Mouse (Mus musculus) embryonic facial prominence, embryonic 11.5 days (tissue): Measurements from ENCODE around the gene Ftl1. TPM values are rescaled to one million over a fixed set of nuclear protein-coding genes. Genes with fewer than 3 reads are reported as not detected.
A peak's percentile ranks its signal among the peaks of the same experiment; 100 is the strongest.

Experiments used
- ATAC-seq: fragments of 200-750 bp; cut with Nextera tagmentation; replicated peaks from 2 replicates; pipeline ENCODE4 v1.8.0; 2017; ENCODE audit warnings: low read depth; ENCODE audit not compliant: insufficient number of reproducible peaks, low FRiP score, low TSS enrichment
- DNase-seq: peaks from one replicate; pipeline ENCODE4 v3.0.0-alpha.2; 2015; ENCODE audit warnings: low spot score
- H3K27ac ChIP-seq: fragments of 300-500 bp; sonication (generic); replicated peaks from 2 replicates; pipeline ENCODE4 v1.5.1; 2014; ENCODE audit warnings: mild to moderate bottlenecking, low read depth, low read length, control low read depth
- H3K27me3 ChIP-seq: fragments of 300-500 bp; sonication (generic); 2 replicates; pipeline ENCODE4 v1.6.1; 2014; ENCODE audit warnings: mild to moderate bottlenecking, low read length, moderate library complexity, mixed read lengths; ENCODE audit not compliant: control insufficient read depth, insufficient read depth
- H3K36me3 ChIP-seq: fragments of 300-500 bp; sonication (generic); replicated peaks from 2 replicates; pipeline ENCODE4 v1.6.1; 2014; ENCODE audit warnings: low read depth, mild to moderate bottlenecking, low read length, moderate library complexity, mixed read lengths; ENCODE audit not compliant: control insufficient read depth, insufficient read depth
- H3K4me1 ChIP-seq: fragments of 300-500 bp; sonication (generic); 2 replicates; pipeline ENCODE4 v1.6.1; 2014; ENCODE audit warnings: low read length, mixed read lengths; ENCODE audit not compliant: control insufficient read depth, insufficient read depth
- H3K4me2 ChIP-seq: fragments of 300-500 bp; sonication (generic); 2 replicates; pipeline ENCODE4 v1.6.1; 2014; ENCODE audit warnings: low read depth, mild to moderate bottlenecking, control low read depth, low read length, moderate library complexity
- H3K4me3 ChIP-seq: fragments of 300-500 bp; sonication (generic); 2 replicates; pipeline ENCODE4 v1.5.1; 2014; ENCODE audit warnings: low read depth, low read length, control low read depth
- H3K9ac ChIP-seq: fragments of 300-500 bp; sonication (generic); replicated peaks from 2 replicates; pipeline ENCODE4 v1.6.1; 2014; ENCODE audit warnings: mild to moderate bottlenecking, control low read depth, low read length
- H3K9me3 ChIP-seq: fragments of 300-500 bp; sonication (generic); replicated peaks from 2 replicates; pipeline ENCODE4 v1.6.1; 2016; ENCODE audit warnings: mild to moderate bottlenecking, low read length, inconsistent platforms, mixed read lengths; ENCODE audit not compliant: control insufficient read depth
- WGBS: fragments of 180-500 bp; shearing (Covaris S2); extraction: QIAGEN DNeasy Blood & Tissue Kit; methylation state at CpG from one replicate; pipeline ENCODE4 v1.1.7; 2014; 5-methylcytosine and 5-hydroxymethylcytosine counted together
- polyA plus RNA-seq: library from polyadenylated mRNA; unstranded; fragments of >200 nt; fragmentation: Nextera tagmentation; extraction: Ambion mirVana; gene quantifications from 2 replicates; pipeline ENCODE4 v1.2.1, GENCODE M21; 2014

Ftl1 gene
- polyA plus RNA-seq, 1 experiment from 2014 or later = 4,830 TPM

DNA sequence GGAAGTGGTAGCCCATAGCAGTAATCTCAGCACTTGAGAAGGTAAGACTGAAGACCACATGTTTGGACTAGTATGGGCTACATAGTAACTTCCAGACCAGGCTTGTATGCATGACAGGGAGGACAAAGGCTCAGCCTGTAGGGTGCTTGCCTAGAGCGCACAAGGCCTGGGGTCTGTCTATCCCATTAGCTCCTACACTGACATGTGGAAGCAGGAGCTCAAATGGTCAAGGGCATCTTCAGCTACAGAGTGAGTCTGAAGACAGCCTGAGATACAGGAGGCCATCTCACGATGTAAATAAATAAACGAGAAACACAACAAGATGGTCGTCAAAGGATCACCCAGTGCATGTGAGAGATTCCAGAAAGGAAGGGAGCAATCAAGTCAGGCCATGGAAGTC lies 2.6 kb upstream of the Ftl1 start:
- Histone ChIP-seq H3K27ac (no peak overlapping the region), H3K9ac (no peak overlapping the region), H3K27me3 (no peaks in the 10 kb centered on the region), H3K4me3 (no peak overlapping the region), H3K9me3 (no peaks in the 10 kb centered on the region), H3K36me3 (peaks cover 7% of the 10 kb centered on the region), H3K4me2 (no peak overlapping the region), H3K4me1 (peaks cover 9% of the 10 kb centered on the region)
- WGBS = 84% methylated on average over 4 of the region's 4 CpGs
- no peak for ATAC-seq
- DNase-seq = no peak

DNA sequence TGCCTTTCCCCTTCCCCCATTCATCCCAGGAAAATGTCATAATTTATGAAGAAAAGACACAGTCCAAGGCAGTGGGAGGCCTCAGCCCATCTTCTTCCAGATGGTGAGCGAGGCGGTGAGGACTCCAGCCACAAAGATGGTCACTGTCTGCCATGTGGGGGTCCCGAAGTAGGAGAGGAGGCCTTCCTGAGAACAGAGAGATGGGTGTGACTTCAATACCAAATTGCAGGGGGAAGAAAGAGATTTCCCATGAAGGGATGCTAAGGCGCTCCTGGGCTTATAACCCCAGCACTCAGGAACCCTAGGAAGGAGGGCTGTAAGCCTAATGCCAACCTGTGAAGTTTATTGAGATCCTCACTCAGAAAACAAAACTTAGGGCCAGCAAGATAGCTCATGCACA lies 2.1 kb upstream of the Ftl1 start:
- Histone ChIP-seq H3K4me3 (no peak overlapping the region), H3K9me3 (no peaks in the 10 kb centered on the region), H3K27me3 (no peaks in the 10 kb centered on the region), H3K36me3 (peaks cover 7% of the 10 kb centered on the region), H3K4me1 (peaks cover 10% of the 10 kb centered on the region), H3K27ac (no peak overlapping the region), H3K9ac (no peak overlapping the region), H3K4me2 (no peak overlapping the region)
- 89% methylated on average over 4 of the region's 4 CpGs for whole genome bisulfite sequencing
- ATAC-seq (no peak), DNase-seq (no peak)

DNA sequence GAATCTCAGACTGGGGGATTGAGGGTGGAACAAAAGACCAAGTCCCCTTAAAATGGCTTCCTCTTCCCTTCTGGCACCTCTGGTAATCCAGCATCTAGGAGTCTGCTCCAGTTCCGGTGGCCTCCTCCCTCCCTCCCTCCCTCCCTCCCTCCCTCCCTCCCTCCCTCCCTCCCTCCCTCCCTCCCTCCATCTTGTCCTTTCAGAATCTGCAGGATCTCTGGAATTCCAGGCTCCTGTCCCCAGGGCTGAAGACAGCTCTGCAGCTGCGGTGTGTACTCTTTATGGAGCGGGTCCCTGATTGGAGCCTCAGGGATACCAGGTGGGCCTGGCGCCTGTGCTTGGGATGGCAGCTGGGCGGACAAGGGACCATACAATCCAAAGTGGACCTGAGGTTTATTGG lies 1.6 kb upstream of the Ftl1 start:
- Histone ChIP-seq H3K9ac (no peak overlapping the region), H3K27ac (peak overlapping the region; percentile 60; the same call in 1 of the 2 replicates), H3K4me3 (no peak overlapping the region), H3K27me3 (no peaks in the 10 kb centered on the region), H3K4me2 (no peak overlapping the region), H3K4me1 (peaks cover 10% of the 10 kb centered on the region), H3K36me3 (peaks cover 7% of the 10 kb centered on the region), H3K9me3 (no peaks in the 10 kb centered on the region)
- ATAC-seq = no peak
- WGBS = 62% methylated on average over 5 of the region's 5 CpGs
- DNase-seq = no peak

DNA sequence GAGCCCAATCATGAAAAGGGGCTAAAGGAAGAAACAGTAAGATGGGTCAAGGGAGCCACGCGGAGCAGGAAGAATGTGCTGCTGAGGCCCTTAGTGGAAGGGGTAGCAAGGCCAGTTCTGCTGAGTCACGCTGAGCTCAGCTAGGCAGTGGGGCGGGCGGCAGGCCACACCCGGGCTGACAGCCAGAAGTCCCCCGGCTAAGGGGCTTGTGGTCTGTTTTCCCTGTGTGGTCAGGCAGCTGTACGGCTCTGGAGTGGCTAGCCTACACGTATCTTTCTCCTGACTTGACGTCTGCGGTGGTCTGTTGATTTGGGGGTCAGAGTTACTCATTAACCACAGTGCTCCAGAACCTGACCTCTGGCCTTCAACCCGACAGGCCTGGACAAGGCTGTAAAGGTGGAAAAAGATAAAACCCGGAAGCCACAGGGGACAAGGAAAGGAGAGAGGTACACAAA lies 1.2 kb upstream of the Ftl1 start:
- Histone ChIP-seq H3K27ac (peak overlapping the region; percentile 60; the same call in 1 of the 2 replicates), H3K4me2 (no peak overlapping the region), H3K36me3 (peaks cover 7% of the 10 kb centered on the region), H3K4me3 (no peak overlapping the region), H3K9me3 (no peaks in the 10 kb centered on the region), H3K9ac (no peak overlapping the region), H3K4me1 (peaks cover 8% of the 10 kb centered on the region), H3K27me3 (no peaks in the 10 kb centered on the region)
- peak; percentile 44 for DNase-seq
- 19% methylated on average over 13 of the region's 13 CpGs for WGBS
- no peak for ATAC-seq

DNA sequence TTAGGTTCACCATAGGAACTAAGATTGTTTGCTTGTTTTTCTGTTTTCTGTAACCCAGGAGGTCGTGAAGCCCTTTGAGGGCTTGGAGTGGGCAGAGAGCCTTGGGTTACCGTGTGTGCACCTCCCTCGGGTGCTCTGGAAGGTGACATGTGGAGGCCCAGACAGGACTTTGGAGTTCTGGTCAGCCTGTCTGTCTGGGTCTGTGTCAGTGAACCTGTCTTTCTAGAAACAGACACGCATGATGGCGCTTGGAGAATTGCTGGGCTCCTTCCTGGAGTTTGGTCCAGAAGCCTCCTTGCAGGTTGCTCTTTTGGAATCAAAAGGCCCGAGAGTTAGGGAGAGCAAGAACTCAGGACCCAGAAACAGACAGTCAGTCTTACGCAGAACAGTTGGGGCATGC lies 693 bp upstream of the Ftl1 start:
- Histone ChIP-seq H3K36me3 (peaks cover 7% of the 10 kb centered on the region), H3K9me3 (no peaks in the 10 kb centered on the region), H3K4me3 (no peak overlapping the region), H3K4me2 (no peak overlapping the region), H3K27me3 (no peaks in the 10 kb centered on the region), H3K27ac (peak overlapping the region; percentile 60), H3K9ac (peak overlapping the region; percentile 52; the same call in 1 of the 2 replicates), H3K4me1 (peaks cover 6% of the 10 kb centered on the region)
- 77% methylated on average over 7 of the region's 7 CpGs for WGBS
- DNase-seq (no peak), ATAC-seq (no peak)

DNA sequence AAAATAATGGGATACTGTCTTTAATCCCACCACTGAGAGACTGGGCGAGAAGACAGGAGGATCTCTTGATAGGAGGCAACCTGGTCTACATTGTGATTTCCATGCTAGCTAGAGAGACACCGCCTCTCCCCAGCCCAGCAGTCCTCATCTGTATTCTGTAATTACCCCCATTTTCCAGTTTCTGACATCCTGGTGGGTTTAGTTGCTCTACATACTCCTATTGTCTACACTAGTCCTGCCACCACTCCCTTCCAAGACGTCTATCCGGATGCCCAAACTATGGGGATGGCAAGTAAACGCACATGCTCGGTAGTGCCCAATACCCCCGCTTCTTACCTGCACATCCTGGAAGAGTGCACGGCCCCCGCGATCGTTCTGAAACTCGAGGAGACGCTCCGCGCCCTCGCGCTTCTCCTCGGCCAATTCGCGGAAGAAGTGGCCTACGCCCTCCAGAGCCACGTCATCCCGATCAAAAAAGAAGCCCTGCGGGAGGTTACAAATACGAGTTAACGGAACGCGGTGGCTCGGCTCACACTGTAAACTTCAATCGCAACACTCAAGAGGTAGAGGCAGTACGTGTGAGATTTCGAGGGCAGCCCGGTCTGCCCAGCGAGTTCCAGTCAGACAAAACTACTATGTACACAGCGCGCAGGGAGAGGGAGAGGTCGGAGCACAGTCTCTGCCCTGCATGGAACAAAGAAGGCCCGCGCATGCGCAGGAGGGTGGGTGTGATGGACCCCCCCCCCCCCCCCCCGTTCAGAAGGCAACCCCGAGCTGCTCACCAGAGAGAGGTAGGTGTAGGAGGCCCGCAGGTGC lies 728 bp downstream of the Ftl1 start:
- Histone ChIP-seq H3K4me1 (peaks cover 6% of the 10 kb centered on the region), H3K36me3 (peaks cover 10% of the 10 kb centered on the region), H3K27ac (peak overlapping the region; percentile 91), H3K27me3 (no peaks in the 10 kb centered on the region), H3K9ac (peak overlapping the region; percentile 83), H3K4me2 (peak overlapping the region; percentile 51), H3K4me3 (peak overlapping the region; percentile 65), H3K9me3 (no peaks in the 10 kb centered on the region)
- DNase-seq = peak; percentile 87
- ATAC-seq = peak; percentile 44
- WGBS = under 1% methylated on average over 43 of the region's 43 CpGs

DNA sequence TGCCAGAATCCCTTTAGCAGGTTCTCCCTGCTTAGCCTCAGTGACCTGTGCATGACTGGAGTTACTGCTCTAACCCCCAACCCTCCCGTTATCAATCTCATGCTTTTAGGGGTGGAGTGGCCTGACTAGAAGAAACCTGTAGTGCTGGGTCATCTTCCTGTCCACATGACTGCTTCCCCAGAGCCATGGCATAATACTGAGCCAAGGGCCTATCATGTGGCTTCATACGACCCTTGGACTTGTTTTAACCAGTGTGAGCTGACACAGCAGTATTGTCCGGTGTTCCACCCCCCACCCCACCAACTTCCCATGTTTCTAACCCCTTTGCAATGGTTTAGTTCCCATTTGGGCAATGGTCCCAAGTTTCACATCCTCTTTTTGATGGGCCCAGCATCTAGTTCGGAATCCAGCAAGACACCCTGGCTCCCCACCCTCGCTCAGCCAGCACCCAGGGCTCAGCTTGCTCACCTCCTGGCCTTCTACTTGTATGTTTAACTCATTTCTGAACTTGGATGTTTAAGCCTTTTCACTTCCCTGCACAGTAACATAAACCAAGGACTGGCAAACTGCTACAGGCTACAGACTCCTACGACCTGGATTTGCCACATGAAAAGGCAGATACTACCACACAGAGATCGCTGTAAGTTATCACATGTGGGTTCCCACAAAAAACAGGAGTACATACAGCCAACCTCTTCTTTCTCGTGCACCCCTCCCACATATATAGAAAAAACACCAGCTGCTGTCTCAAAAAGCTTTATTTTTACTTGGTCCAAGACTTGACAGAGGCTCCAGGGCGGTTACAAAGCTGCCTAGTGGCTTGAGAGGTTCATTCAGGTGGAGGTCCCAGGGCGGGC lies 2.3 kb downstream of the Ftl1 start:
- Histone ChIP-seq H3K9ac (peak overlapping the region; percentile 83), H3K4me1 (peaks cover 6% of the 10 kb centered on the region), H3K27ac (no peak overlapping the region), H3K9me3 (no peaks in the 10 kb centered on the region), H3K36me3 (peaks cover 7% of the 10 kb centered on the region; the same call in 1 of the 2 replicates), H3K4me2 (peak overlapping the region; percentile 51), H3K27me3 (no peaks in the 10 kb centered on the region), H3K4me3 (peak overlapping the region; percentile 65)
- no peak for DNase-seq
- no peak for ATAC-seq
- 72% methylated on average over 9 of the region's 10 CpGs for WGBS
